Mouse (Mus musculus) thymus, adult 2 months (tissue): Measurements from ENCODE around the gene Ssr4. TPM values are rescaled to one million over a fixed set of nuclear protein-coding genes. Genes with fewer than 3 reads are reported as not detected.
A peak's percentile ranks its signal among the peaks of the same experiment; 100 is the strongest.

Experiments
- DNase-seq: peaks from one replicate; pipeline ENCODE4 v3.0.0; 2021
- H3K27ac ChIP-seq: fragments of 200-500 bp; 2 replicates; pipeline ENCODE4 v1.5.1; 2012; ENCODE audit warnings: low read length, control low read depth; ENCODE audit not compliant: control insufficient read depth, insufficient read depth
- H3K27me3 ChIP-seq: fragments of 200-500 bp; 2 replicates; pipeline ENCODE4 v1.6.1; 2012; ENCODE audit warnings: mild to moderate bottlenecking, low read length, moderate library complexity, mixed read lengths; ENCODE audit not compliant: control insufficient read depth, insufficient read depth
- H3K36me3 ChIP-seq: fragments of 200-500 bp; 2 replicates; pipeline ENCODE4 v1.6.1; 2012; ENCODE audit warnings: mild to moderate bottlenecking, low read length, moderate library complexity; ENCODE audit not compliant: control insufficient read depth, insufficient read depth
- H3K4me1 ChIP-seq: fragments of 200-500 bp; replicated peaks from 2 replicates; pipeline ENCODE4 v1.6.1; 2012; ENCODE audit warnings: low read length; ENCODE audit not compliant: control insufficient read depth, insufficient read depth
- H3K4me3 ChIP-seq: fragments of 200-500 bp; 2 replicates; pipeline ENCODE4 v1.5.1; 2012; ENCODE audit warnings: mild to moderate bottlenecking, low read length, control low read depth, moderate library complexity; ENCODE audit not compliant: control insufficient read depth, insufficient read depth
- CTCF ChIP-seq: fragments of 200-500 bp; IDR thresholded peaks from 2 replicates; pipeline ENCODE4 v1.5.1; 2012; ENCODE audit warnings: mild to moderate bottlenecking, control low read depth, low read length, moderate library complexity, borderline replicate concordance; ENCODE audit not compliant: control insufficient read depth, poor library complexity, insufficient read depth; ENCODE audit errors: extremely low read depth
- POLR2A ChIP-seq: fragments of 200-500 bp; IDR thresholded peaks from 2 replicates; pipeline ENCODE4 v1.6.1; 2012; ENCODE audit warnings: mild to moderate bottlenecking, low read length, control low read depth, moderate library complexity; ENCODE audit not compliant: control insufficient read depth, poor library complexity, insufficient read depth; ENCODE audit errors: extremely low read depth
- WGBS: fragments of 180-500 bp; shearing (Covaris S2); methylation state at CpG from one replicate; pipeline ENCODE4 v1.1.7; 2018; 5-methylcytosine and 5-hydroxymethylcytosine counted together
- polyA plus RNA-seq: library from polyadenylated mRNA; depleted of rRNA; stranded (reverse); fragments of >200 nt; gene quantifications from 2 replicates; pipeline ENCODE4 v1.2.3, GENCODE M21; 2012

The Ssr4 gene
- polyA plus RNA-seq, 1 experiment, result 216 TPM

DNA sequence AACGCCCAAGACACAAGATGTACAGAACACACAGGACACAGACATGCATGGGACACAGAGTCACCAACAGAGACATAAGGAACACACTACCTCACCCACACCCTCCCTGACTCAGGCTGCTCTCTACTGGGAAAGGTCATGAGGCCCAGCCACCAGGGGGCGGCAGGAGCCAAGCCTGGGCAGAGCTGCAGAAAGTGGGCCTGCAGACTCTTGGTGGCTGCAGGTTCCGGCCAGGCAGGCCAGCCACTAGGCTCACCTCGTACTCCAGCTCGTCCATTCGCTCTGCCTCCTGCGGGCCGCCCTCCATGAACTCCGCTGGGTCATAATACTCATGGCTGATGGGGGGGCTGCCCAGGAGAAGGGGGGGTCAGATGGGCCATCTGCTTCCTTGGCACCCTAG is 11.7 kb downstream of the Ssr4 start:
- H3K4me3 ChIP-seq, result no peak overlapping the region
- H3K27me3 ChIP-seq, result no peaks in the 10 kb centered on the region
- WGBS, result 19% methylated on average over 7 of the region's 9 CpGs

DNA sequence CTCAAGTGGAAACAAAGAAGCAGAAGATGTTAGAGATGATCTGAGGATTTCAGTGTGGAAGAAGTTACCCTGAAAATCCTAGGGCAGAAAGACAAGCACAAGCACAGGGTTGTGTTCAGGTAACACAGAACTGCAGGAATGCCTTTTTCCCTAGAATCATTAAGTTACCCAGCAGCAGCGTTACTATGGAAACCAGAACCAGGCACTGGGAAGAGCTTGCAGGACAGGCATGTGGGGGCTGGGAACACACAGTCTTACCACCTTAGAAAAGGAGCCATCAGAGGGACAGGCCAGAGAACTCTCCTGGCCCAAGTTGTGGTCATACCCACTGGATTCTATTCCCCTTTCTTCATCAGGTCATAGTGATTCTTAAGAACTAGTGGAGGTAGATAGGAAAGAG is 19.0 kb downstream of the Ssr4 start:
- no peak for DNase-seq
- Histone ChIP-seq H3K36me3 (no peaks in the 10 kb centered on the region), H3K27ac (no peak overlapping the region), H3K4me1 (no peaks in the 10 kb centered on the region), H3K4me3 (no peak overlapping the region), H3K27me3 (no peaks in the 10 kb centered on the region)
- TF ChIP-seq POLR2A (no peak), CTCF (no peak)
- 79% methylated on average over 1 of the region's 1 CpGs for WGBS

More for the DNA sequence above, 11.7 kb downstream of the Ssr4 start:
- DNase-seq, result peak; percentile 72
- H3K27ac ChIP-seq, result no peak overlapping the region
- TF ChIP-seq POLR2A, result no peak
- TF ChIP-seq CTCF, result peak; percentile 77; the same call in 1 of the 2 replicates
- no peaks in the 10 kb centered on the region for H3K36me3 ChIP-seq
- H3K4me1 ChIP-seq, result no peaks in the 10 kb centered on the region

DNA sequence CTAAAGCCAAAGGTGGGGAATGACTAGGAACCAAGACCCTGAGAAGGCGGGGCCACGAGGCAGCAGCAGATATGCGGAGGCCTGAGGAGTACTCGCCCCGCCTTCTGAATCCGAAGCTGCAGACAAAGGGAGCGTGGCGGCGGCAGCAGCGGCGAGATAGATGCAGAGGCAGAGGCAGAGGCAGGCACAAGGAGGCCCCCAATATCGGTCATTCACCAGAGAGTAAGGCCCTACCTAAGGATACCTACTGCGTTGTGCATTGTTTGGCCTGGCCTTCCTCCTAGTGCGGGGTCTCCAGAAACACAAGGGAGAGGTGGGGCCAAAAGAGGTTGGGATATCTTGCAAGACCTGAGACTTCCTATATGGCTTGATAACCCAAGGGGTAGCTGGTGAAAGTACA is 28.2 kb downstream of the Ssr4 start:
- peaks cover 10% of the 10 kb centered on the region for H3K4me1 ChIP-seq

DNA sequence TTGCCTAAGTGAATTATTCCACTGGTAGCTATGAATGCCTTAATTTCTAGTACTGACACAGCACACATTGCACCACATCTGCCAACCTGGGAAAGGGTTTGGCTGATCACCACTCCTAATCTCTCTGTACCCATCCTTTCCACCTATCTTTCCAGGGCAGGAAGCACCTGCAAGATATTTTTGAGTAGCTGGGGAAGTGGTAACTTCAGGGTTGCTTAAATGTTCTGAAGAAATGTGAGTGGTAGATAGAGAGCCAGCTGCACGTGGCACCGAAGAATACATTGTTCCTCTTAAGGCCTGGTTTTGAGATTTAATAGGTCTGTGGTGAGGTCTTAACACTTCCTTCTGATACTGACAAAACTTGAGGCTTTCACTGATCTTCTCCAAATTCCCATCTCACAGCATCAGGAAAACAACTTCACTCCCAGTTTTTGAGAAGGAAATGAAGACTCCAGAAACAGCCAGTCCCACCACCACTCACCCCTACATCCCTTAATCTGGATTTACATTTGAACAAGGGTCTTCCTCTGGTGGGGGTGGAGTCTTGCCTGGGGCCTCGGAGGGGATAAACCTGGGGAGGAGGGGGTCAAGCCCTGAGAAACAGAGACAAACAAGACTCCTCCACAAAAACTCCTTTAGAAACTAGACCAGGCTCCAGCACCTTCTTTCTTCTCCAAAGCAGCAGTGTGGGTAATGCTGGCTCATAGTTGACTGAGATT is 29.9 kb downstream of the Ssr4 start:
- Histone ChIP-seq H3K27me3 (no peaks in the 10 kb centered on the region), H3K27ac (peak overlapping the region; percentile 79; the same call in 1 of the 2 replicates), H3K4me1 (peaks cover 10% of the 10 kb centered on the region), H3K36me3 (no peaks in the 10 kb centered on the region), H3K4me3 (no peak overlapping the region)
- DNase-seq, result no peak
- TF ChIP-seq CTCF (no peak), POLR2A (no peak)
- WGBS, result 5% methylated on average over 3 of the region's 3 CpGs

More for the DNA sequence above, 28.2 kb downstream of the Ssr4 start:
- peak; percentile 12 for DNase-seq
- TF ChIP-seq POLR2A (no peak), CTCF (no peak)
- Histone ChIP-seq H3K4me3 (0 out of 2 replicates have a peak overlapping the region, but pooled peaks have one; percentile 11), H3K27ac (no peak overlapping the region), H3K36me3 (no peaks in the 10 kb centered on the region), H3K27me3 (no peaks in the 10 kb centered on the region)
- WGBS, result 65% methylated on average over 13 of the region's 14 CpGs

- Histone ChIP-seq H3K4me1 (peaks cover 12% of the 10 kb centered on the region), H3K36me3 (no peaks in the 10 kb centered on the region), H3K4me3 (peak overlapping the region; percentile 85; the same call in 1 of the 2 replicates), H3K27ac (no peak overlapping the region), H3K27me3 (no peaks in the 10 kb centered on the region)
- TF ChIP-seq POLR2A, result no peak
- no peak for TF ChIP-seq CTCF
- 59% methylated on average over 17 of the region's 17 CpGs for WGBS
- no peak for DNase-seq
Measured at GRCm38 (mm10) chrX:73823747-73824146, 36.9 kb downstream of the Ssr4 start.

DNA sequence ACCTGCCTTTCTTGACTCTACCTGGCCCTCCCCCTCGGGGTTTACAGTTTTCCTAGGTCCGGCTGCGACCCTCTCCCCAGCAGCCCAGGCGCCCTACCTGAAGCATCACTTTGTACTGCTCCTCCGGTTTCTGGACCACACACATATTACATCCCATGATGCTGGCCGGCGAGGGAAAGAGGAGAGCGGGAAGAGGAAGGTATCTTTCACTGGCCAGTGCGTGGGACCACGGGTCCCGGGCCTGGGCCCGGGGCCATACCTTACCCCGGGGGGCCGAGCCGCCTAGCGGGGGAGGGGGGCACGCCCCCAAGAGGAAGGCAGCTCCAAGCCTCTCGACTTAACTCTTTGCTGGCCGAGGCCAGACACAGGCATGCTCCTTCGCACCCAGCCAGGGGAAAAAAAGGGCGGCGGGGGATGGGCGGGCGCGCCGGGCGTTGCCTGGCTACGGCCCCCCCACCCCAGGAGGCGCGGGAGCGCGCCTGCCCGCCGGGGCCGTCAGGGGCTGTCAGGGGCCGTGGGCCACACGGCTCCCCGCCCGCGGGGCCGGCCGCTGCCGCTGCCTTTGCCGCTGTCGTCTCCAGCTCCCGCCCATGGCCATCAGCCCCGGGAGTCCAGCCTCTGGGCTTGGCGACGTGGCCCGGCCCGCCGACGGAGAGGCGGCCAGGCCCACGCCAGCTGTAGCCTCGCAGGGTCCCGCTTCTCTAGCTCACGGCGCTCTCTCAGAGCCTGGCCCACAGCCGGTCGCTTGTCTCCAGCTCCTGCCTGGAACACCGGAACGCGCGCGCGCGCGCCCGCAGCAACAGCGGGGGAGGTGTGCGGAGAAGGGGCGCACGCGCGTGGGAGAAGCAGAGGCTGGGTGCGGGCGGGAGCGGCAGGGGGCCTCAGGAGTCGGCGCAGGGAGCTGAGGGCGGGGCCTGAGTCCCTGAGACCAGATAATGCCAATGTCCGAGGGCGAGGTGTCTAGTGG is 37.6 kb downstream of the Ssr4 start, which contains the start of gene Pdzd4:
Gene Pdzd4 (minus strand): TSS at position 785 of the 967 bp plus-strand sequence.
- DNase-seq, result peak; percentile 61
- no peaks in the 10 kb centered on the region for H3K36me3 ChIP-seq
- H3K4me1 ChIP-seq, result peaks cover 12% of the 10 kb centered on the region
- no peaks in the 10 kb centered on the region for H3K27me3 ChIP-seq
- WGBS, result 3% methylated on average over 77 of the region's 84 CpGs
- H3K27ac ChIP-seq, result no peak within 1 kb of the TSS
- TF ChIP-seq CTCF, result no peak
- TF ChIP-seq POLR2A, result no peak
- peak within 1 kb of the TSS; percentile 85 for H3K4me3 ChIP-seq
